Mouse (Mus musculus) kidney, adult 2 months (tissue): ENCODE data around the gene Timp3.

Experiments used
- CTCF ChIP-seq: fragments of 200-500 bp; conservative IDR thresholded peaks from 2 replicates; pipeline ENCODE4 v1.5.1; 2011; ENCODE audit warnings: low read depth, mild to moderate bottlenecking, control low read depth, low read length, moderate library complexity, mixed read lengths; ENCODE audit not compliant: insufficient read depth, insufficient read length
- POLR2A ChIP-seq: fragments of 200-500 bp; IDR thresholded peaks from one replicate; pipeline ENCODE4 v1.6.1; 2011; ENCODE audit warnings: low read depth, low read length, control low read depth

DNA sequence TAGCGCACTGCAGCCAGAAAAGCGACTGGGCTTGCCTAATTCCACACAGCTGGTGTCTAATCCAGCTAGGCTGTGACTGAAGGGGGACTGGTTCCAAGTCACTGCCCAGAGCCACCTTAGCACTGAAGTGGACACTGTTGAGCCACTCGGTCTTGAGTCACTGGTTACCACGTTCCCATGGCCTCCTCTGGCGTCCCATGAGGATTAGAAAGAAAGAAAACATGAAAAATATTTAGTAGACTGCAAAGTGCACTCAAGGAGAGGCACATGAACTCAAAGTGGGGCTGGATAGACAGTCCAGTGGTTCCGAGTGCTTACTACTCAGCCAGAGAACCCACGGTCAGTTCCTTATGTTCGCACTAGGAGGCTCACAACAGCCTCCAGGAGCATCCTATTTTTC lies 18.9 kb upstream of the Timp3 start:
- TF ChIP-seq POLR2A (no peak), CTCF (no peak)
